Comparison of ENCODE assay signal across 20 mouse cellular contexts in genomic region chr13:74845886-74846285, GRCm38 (mm10). TPM values are rescaled to one million over a fixed set of nuclear protein-coding genes. Genes with fewer than 3 reads are reported as not detected.
DNase-seq lines count a peak whose midpoint lies in the region; ATAC-seq lines count a peak whose summit lies in the region.
"Had no signal": no experiment of that assay in that cellular context is flagged by ENCODE, and none has a peak within 500 bp of the region (broad histone marks: within the 10 kb centered on the region; RNA-seq: fewer than 3 reads in every experiment).

No protein-coding gene starts in this region.

- peak; percentile 28 for DNase-seq in midbrain, embryonic 11.5 days (ENCODE audit: low spot score, missing footprints)
- peak; percentile 39 for DNase-seq in R1 (ENCODE audit: low read depth, low spot score)
- DNase-seq in thymus, postnatal 4 days = peak; percentile 34
- DNase-seq in hindbrain, embryonic 10.5 days (ENCODE audit: low spot score) = no peak
- DNase-seq in spleen, postnatal 14 days (ENCODE audit: low spot score in 2 of 2) = no peak
- no peak for DNase-seq in cerebellum, adult 9-10 months
- DNase-seq: cerebellum, adult 2 months; cerebellum, postnatal 36 days; heart, postnatal 4 days; liver, embryonic 13.5 days; lung, adult 2 months; lung, postnatal 14 days had no signal

- H3K36me3 ChIP-seq in midbrain, embryonic 11.5 days (ENCODE audit: control insufficient read depth, insufficient read depth, low read length) = no peaks in the 10 kb centered on the region
- H3K36me3 ChIP-seq in midbrain, embryonic 16.5 days (ENCODE audit: control insufficient read depth, insufficient read depth, low read length) = no peaks in the 10 kb centered on the region
- H3K36me3 ChIP-seq in hindbrain, embryonic 10.5 days = no peaks in the 10 kb centered on the region
- H3K36me3 ChIP-seq: forebrain, embryonic 15.5 days; hindbrain, embryonic 15.5 days; liver, embryonic 13.5 days; midbrain, embryonic 13.5 days had no signal

- H3K27ac ChIP-seq in midbrain, embryonic 11.5 days (ENCODE audit: low read depth, low read length) = no peak overlapping the region
- H3K27ac ChIP-seq in midbrain, embryonic 16.5 days (ENCODE audit: low read length) = no peak overlapping the region
- no peak overlapping the region for H3K27ac ChIP-seq in hindbrain, embryonic 10.5 days
- H3K27ac ChIP-seq: forebrain, embryonic 15.5 days; hindbrain, embryonic 15.5 days; kidney, postnatal 0 days; left cerebral cortex, adult 2 months; liver, embryonic 13.5 days; midbrain, embryonic 13.5 days had no signal

- H3K9ac ChIP-seq in midbrain, embryonic 11.5 days (ENCODE audit: low read length) = no peak overlapping the region
- H3K9ac ChIP-seq in midbrain, embryonic 16.5 days (ENCODE audit: low read depth, low read length) = no peak overlapping the region
- H3K9ac ChIP-seq: forebrain, embryonic 15.5 days; hindbrain, embryonic 15.5 days; liver, embryonic 13.5 days; midbrain, embryonic 13.5 days had no signal

- ATAC-seq in midbrain, embryonic 11.5 days (ENCODE audit: low FRiP score) = no peak
- no peak for ATAC-seq in midbrain, embryonic 16.5 days
- ATAC-seq in megakaryocyte, adult 5-6 weeks (ENCODE audit: poor library complexity, severe bottlenecking) = peak; percentile 40; the same call in 1 of the 2 replicates
- ATAC-seq: forebrain, embryonic 15.5 days; intestine, postnatal 0 days; midbrain, embryonic 13.5 days had no signal

- 64% methylated on average over 1 of the region's 1 CpGs for WGBS in midbrain, embryonic 11.5 days
- 56% methylated on average over 1 of the region's 1 CpGs for WGBS in midbrain, embryonic 16.5 days
- 70% methylated on average over 1 of the region's 1 CpGs for WGBS in hindbrain, embryonic 10.5 days

- no peak overlapping the region for H3K4me2 ChIP-seq in midbrain, embryonic 11.5 days
- H3K4me2 ChIP-seq in midbrain, embryonic 16.5 days (ENCODE audit: low read length) = no peak overlapping the region
- H3K4me2 ChIP-seq: forebrain, embryonic 15.5 days; hindbrain, embryonic 15.5 days; liver, embryonic 13.5 days; midbrain, embryonic 13.5 days had no signal

- H3K4me1 ChIP-seq in midbrain, embryonic 11.5 days (ENCODE audit: control insufficient read depth, insufficient read depth, low read length) = no peaks in the 10 kb centered on the region
- no peaks in the 10 kb centered on the region for H3K4me1 ChIP-seq in midbrain, embryonic 16.5 days (ENCODE audit: control insufficient read depth, insufficient read depth, low read length)
- no peaks in the 10 kb centered on the region for H3K4me1 ChIP-seq in hindbrain, embryonic 10.5 days (replicated peaks)
- H3K4me1 ChIP-seq: forebrain, embryonic 15.5 days; hindbrain, embryonic 15.5 days; liver, embryonic 13.5 days; midbrain, embryonic 13.5 days had no signal

- H3K27me3 ChIP-seq in midbrain, embryonic 11.5 days (ENCODE audit: control insufficient read depth, insufficient read depth, low read length) = no peaks in the 10 kb centered on the region
- no peaks in the 10 kb centered on the region for H3K27me3 ChIP-seq in midbrain, embryonic 16.5 days (ENCODE audit: control insufficient read depth, insufficient read depth, low read depth, low read length)
- H3K27me3 ChIP-seq in hindbrain, embryonic 10.5 days (ENCODE audit: insufficient read depth, poor library complexity, severe bottlenecking) = no peaks in the 10 kb centered on the region
- H3K27me3 ChIP-seq: forebrain, embryonic 15.5 days; hindbrain, embryonic 15.5 days; liver, embryonic 13.5 days; midbrain, embryonic 13.5 days had no signal

- no peaks in the 10 kb centered on the region for H3K9me3 ChIP-seq in midbrain, embryonic 11.5 days (ENCODE audit: control insufficient read depth, low read length)
- no peaks in the 10 kb centered on the region for H3K9me3 ChIP-seq in midbrain, embryonic 16.5 days (replicated peaks; ENCODE audit: control insufficient read depth, low read length, poor library complexity, severe bottlenecking)
- no peaks in the 10 kb centered on the region for H3K9me3 ChIP-seq in hindbrain, embryonic 10.5 days
- H3K9me3 ChIP-seq: forebrain, embryonic 15.5 days; hindbrain, embryonic 15.5 days; liver, embryonic 13.5 days; midbrain, embryonic 13.5 days had no signal

- H3K4me3 ChIP-seq in midbrain, embryonic 11.5 days (ENCODE audit: low read depth, low read length) = no peak overlapping the region
- H3K4me3 ChIP-seq in midbrain, embryonic 16.5 days (ENCODE audit: low read depth, low read length) = no peak overlapping the region
- no peak overlapping the region for H3K4me3 ChIP-seq in hindbrain, embryonic 10.5 days
- H3K4me3 ChIP-seq: forebrain, embryonic 15.5 days; hindbrain, embryonic 15.5 days; left cerebral cortex, adult 2 months; liver, embryonic 13.5 days; midbrain, embryonic 13.5 days had no signal

RNA-seq across cellular contexts. Expression of gene Cast, which starts 37.3 kb away (rescaled TPM):
- 16.5 and 18.3 TPM in 2 replicates for polyA plus RNA-seq in midbrain, embryonic 11.5 days (2014; fragmentation: Nextera tagmentation; extraction: Ambion mirVana)
- polyA plus RNA-seq in midbrain, embryonic 16.5 days (2015; fragmentation: Nextera tagmentation; extraction: Ambion mirVana) = 6.0 and 7.2 TPM in 2 replicates
- total RNA-seq in megakaryocyte, adult 5-6 weeks (2015) = 122 and 125 TPM in 2 replicates
- total RNA-seq in megakaryocyte, adult 5-6 weeks (2017) = 223 and 224 TPM in 2 replicates
- 14.4 and 17.6 TPM in 2 replicates for polyA plus RNA-seq in hindbrain, embryonic 10.5 days (2016; fragmentation: Nextera tagmentation; extraction: Ambion mirVana)

Comparison
In these comparisons a context has a peak if more than half of its experiments do, and no peak if none do; other contexts are left out.
1. DNase-seq: peak in midbrain, embryonic 11.5 days (single experiment), R1 (single experiment) and thymus, postnatal 4 days (single experiment); none in hindbrain, embryonic 10.5 days (single experiment), spleen, postnatal 14 days (0 of 2) and cerebellum, adult 9-10 months (single experiment).